Comparison of ENCODE assay signal across 17 mouse cellular contexts in the genomic region with DNA sequence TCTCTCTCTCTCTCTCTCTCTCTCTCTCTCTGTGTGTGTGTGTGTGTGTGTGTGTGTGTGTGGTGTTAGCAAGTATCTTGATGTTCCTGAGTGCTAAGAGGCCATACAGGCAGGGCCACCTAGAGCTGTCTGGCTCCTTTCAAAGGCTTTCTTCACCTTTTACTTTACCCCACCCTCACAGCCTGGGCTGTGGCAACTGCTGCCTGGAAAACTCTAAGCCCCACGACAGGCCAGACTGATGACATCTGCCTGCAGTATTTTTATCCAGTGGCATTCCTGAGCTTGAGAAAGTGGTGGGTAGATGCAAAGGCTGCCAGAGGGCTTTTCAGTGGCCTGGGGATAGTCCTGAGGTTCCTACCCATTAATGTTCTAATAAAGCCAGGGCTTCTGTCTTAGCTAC. TPM values are rescaled to one million over a fixed set of nuclear protein-coding genes. Genes with fewer than 3 reads are reported as not detected.
"Had no signal": no experiment of that assay in that cellular context is flagged by ENCODE, and none has a peak within 500 bp of the region (broad histone marks: within the 10 kb centered on the region; RNA-seq: fewer than 3 reads in every experiment).

No protein-coding gene starts in this region.

- H3K27ac ChIP-seq: left cerebral cortex, adult 2 months; limb, embryonic 10.5 days; liver, embryonic 15.5 days; macrophage; midbrain, embryonic 15.5 days; neural tube, embryonic 13.5 days; stomach, embryonic 15.5 days had no signal

- DNase-seq: kidney, postnatal 25 days; lung, adult 2 months; right cerebral cortex, postnatal 14 days; thymus, adult 2 months; thymus, postnatal 25 days had no signal

- H3K4me3 ChIP-seq: left cerebral cortex, adult 2 months; limb, embryonic 10.5 days; liver, embryonic 15.5 days; megakaryocyte, embryonic 14.5 days; midbrain, embryonic 15.5 days; neural tube, embryonic 13.5 days; stomach, embryonic 15.5 days had no signal

- H3K4me1 ChIP-seq: megakaryocyte, embryonic 14.5 days had no signal

- H3K9me3 ChIP-seq: limb, embryonic 10.5 days; midbrain, embryonic 15.5 days; stomach, embryonic 15.5 days had no signal

- H3K9ac ChIP-seq: liver, embryonic 15.5 days; midbrain, embryonic 15.5 days; neural tube, embryonic 13.5 days; stomach, embryonic 15.5 days had no signal

- H3K36me3 ChIP-seq: limb, embryonic 10.5 days; liver, embryonic 15.5 days; midbrain, embryonic 15.5 days; neural tube, embryonic 13.5 days; stomach, embryonic 15.5 days had no signal

- H3K4me2 ChIP-seq: liver, embryonic 11.5 days; liver, embryonic 15.5 days; midbrain, embryonic 11.5 days; midbrain, embryonic 15.5 days; neural tube, embryonic 13.5 days; stomach, embryonic 15.5 days had no signal

- ATAC-seq: lung, postnatal 0 days; midbrain, embryonic 15.5 days had no signal

RNA-seq across cellular contexts. Expression of a gene that starts 18.0 kb away (rescaled TPM):
- total RNA-seq: layer of hippocampus, postnatal 25 days; left cerebral cortex, adult 2 months had no signal
- polyA plus RNA-seq: macrophage had no signal
